Mouse (Mus musculus) hindbrain, embryonic 10.5 days (tissue): ENCODE results near the gene Zdhhc25. TPM values are rescaled to one million over a fixed set of nuclear protein-coding genes. Genes with fewer than 3 reads are reported as not detected.

Source experiments
- DNase-seq: peaks from one replicate; pipeline ENCODE4 v3.0.0-alpha.2; 2017; ENCODE audit warnings: low spot score
- H3K27ac ChIP-seq: fragments of 300-500 bp; sonication (generic); 2 replicates; pipeline ENCODE4 v1.5.1; 2016; ENCODE audit warnings: mild to moderate bottlenecking, moderate library complexity
- H3K27me3 ChIP-seq: fragments of 300-500 bp; sonication (generic); 2 replicates; pipeline ENCODE4 v1.6.1; 2016; ENCODE audit warnings: mild to moderate bottlenecking; ENCODE audit not compliant: poor library complexity, insufficient read depth, severe bottlenecking
- H3K36me3 ChIP-seq: fragments of 300-500 bp; sonication (generic); 2 replicates; pipeline ENCODE4 v1.6.1; 2016; ENCODE audit warnings: mild to moderate bottlenecking, moderate library complexity
- H3K4me1 ChIP-seq: fragments of 300-500 bp; sonication (generic); replicated peaks from 2 replicates; pipeline ENCODE4 v1.6.1; 2016; ENCODE audit warnings: mild to moderate bottlenecking
- H3K4me3 ChIP-seq: fragments of 300-500 bp; sonication (generic); 2 replicates; pipeline ENCODE4 v1.5.1; 2016; ENCODE audit warnings: mild to moderate bottlenecking, moderate library complexity
- H3K9me3 ChIP-seq: fragments of 300-500 bp; sonication (generic); 2 replicates; pipeline ENCODE4 v1.6.1; 2016; ENCODE audit warnings: mild to moderate bottlenecking, moderate library complexity
- WGBS: fragments of 180-500 bp; shearing (Covaris S2); methylation state at CpG from one replicate; pipeline ENCODE4 v1.1.7; 2016; 5-methylcytosine and 5-hydroxymethylcytosine counted together
- polyA plus RNA-seq: library from polyadenylated mRNA; unstranded; fragments of >200 nt; fragmentation: Nextera tagmentation; extraction: Ambion mirVana; gene quantifications from 2 replicates; pipeline ENCODE4 v1.2.1, GENCODE M21; 2016

Zdhhc25 gene
- polyA plus RNA-seq, 1 experiment from 2014 or later = not detected

- H3K27me3 ChIP-seq = no peaks in the 10 kb centered on the region
- DNase-seq = no peak
- no peak overlapping the region for H3K4me3 ChIP-seq
- 83% methylated on average over 5 of the region's 5 CpGs for WGBS
- no peaks in the 10 kb centered on the region for H3K4me1 ChIP-seq
- no peaks in the 10 kb centered on the region for H3K9me3 ChIP-seq
- H3K27ac ChIP-seq = no peak overlapping the region
- no peaks in the 10 kb centered on the region for H3K36me3 ChIP-seq
Observed at GRCm38 (mm10) chr15:88605415-88605785, 5.3 kb downstream of the Zdhhc25 start.

GRCm38 (mm10) chr15:88617125-88617524 is 17.0 kb downstream of the Zdhhc25 start:
- Histone ChIP-seq H3K4me1 (peaks cover 11% of the 10 kb centered on the region; the same call in 1 of the 2 replicates), H3K27me3 (no peaks in the 10 kb centered on the region), H3K36me3 (no peaks in the 10 kb centered on the region), H3K27ac (no peak overlapping the region), H3K9me3 (no peaks in the 10 kb centered on the region), H3K4me3 (no peak overlapping the region)
- WGBS = 93% methylated on average over 16 of the region's 16 CpGs
- DNase-seq = no peak

- 72% methylated on average over 17 of the region's 17 CpGs for WGBS
- H3K27me3 ChIP-seq = no peaks in the 10 kb centered on the region
- no peak overlapping the region for H3K27ac ChIP-seq
- no peaks in the 10 kb centered on the region for H3K36me3 ChIP-seq
- H3K4me1 ChIP-seq = peaks cover 3% of the 10 kb centered on the region; the same call in 1 of the 2 replicates
- peak; percentile 50 for DNase-seq
- H3K4me3 ChIP-seq = no peak overlapping the region
- no peaks in the 10 kb centered on the region for H3K9me3 ChIP-seq
Observed at GRCm38 (mm10) chr15:88618008-88618773, 18.1 kb downstream of the Zdhhc25 start.

GRCm38 (mm10) chr15:88620017-88620416 is 19.9 kb downstream of the Zdhhc25 start:
- Histone ChIP-seq H3K27ac (no peak overlapping the region), H3K27me3 (no peaks in the 10 kb centered on the region), H3K9me3 (no peaks in the 10 kb centered on the region; the same call in 1 of the 2 replicates), H3K4me3 (no peak overlapping the region), H3K36me3 (no peaks in the 10 kb centered on the region), H3K4me1 (no peaks in the 10 kb centered on the region)
- DNase-seq = no peak
- 87% methylated on average over 2 of the region's 2 CpGs for WGBS

GRCm38 (mm10) chr15:88623891-88624290 is 23.8 kb downstream of the Zdhhc25 start:
- DNase-seq = no peak
- H3K27me3 ChIP-seq = no peaks in the 10 kb centered on the region
- WGBS = 86% methylated on average over 2 of the region's 2 CpGs
- H3K4me3 ChIP-seq = no peak overlapping the region
- no peaks in the 10 kb centered on the region for H3K4me1 ChIP-seq
- no peaks in the 10 kb centered on the region for H3K36me3 ChIP-seq
- H3K27ac ChIP-seq = no peak overlapping the region
- H3K9me3 ChIP-seq = no peaks in the 10 kb centered on the region; the same call in 1 of the 2 replicates

- Histone ChIP-seq H3K9me3 (no peaks in the 10 kb centered on the region; the same call in 1 of the 2 replicates), H3K36me3 (no peaks in the 10 kb centered on the region), H3K4me3 (no peak overlapping the region), H3K27me3 (no peaks in the 10 kb centered on the region), H3K4me1 (no peaks in the 10 kb centered on the region), H3K27ac (no peak overlapping the region)
- DNase-seq = no peak
- 78% methylated on average over 6 of the region's 6 CpGs for WGBS
Observed at GRCm38 (mm10) chr15:88624874-88625277, 24.8 kb downstream of the Zdhhc25 start.

- H3K27me3 ChIP-seq = no peaks in the 10 kb centered on the region
- H3K4me1 ChIP-seq = no peaks in the 10 kb centered on the region
- 89% methylated on average over 3 of the region's 3 CpGs for WGBS
- H3K27ac ChIP-seq = no peak overlapping the region
- DNase-seq = no peak
- no peaks in the 10 kb centered on the region; the same call in 1 of the 2 replicates for H3K9me3 ChIP-seq
- no peaks in the 10 kb centered on the region for H3K36me3 ChIP-seq
- H3K4me3 ChIP-seq = no peak overlapping the region
Observed at GRCm38 (mm10) chr15:88625303-88626066, 25.4 kb downstream of the Zdhhc25 start.

GRCm38 (mm10) chr15:88626886-88627488 is 26.9 kb downstream of the Zdhhc25 start:
- H3K9me3 ChIP-seq = no peaks in the 10 kb centered on the region; the same call in 1 of the 2 replicates
- no peak for DNase-seq
- 89% methylated on average over 5 of the region's 5 CpGs for WGBS

GRCm38 (mm10) chr15:88628801-88629356 is 28.8 kb downstream of the Zdhhc25 start:
- WGBS = 83% methylated on average over 9 of the region's 9 CpGs
- H3K4me1 ChIP-seq = no peaks in the 10 kb centered on the region
- DNase-seq = no peak

More at GRCm38 (mm10) chr15:88626886-88627488, 26.9 kb downstream of the Zdhhc25 start:
- H3K4me1 ChIP-seq = no peaks in the 10 kb centered on the region
- no peaks in the 10 kb centered on the region for H3K36me3 ChIP-seq
- H3K27ac ChIP-seq = no peak overlapping the region
- no peak overlapping the region for H3K4me3 ChIP-seq
- H3K27me3 ChIP-seq = no peaks in the 10 kb centered on the region

GRCm38 (mm10) chr15:88635205-88635604 is 35.1 kb downstream of the Zdhhc25 start:
- Histone ChIP-seq H3K27me3 (no peaks in the 10 kb centered on the region), H3K9me3 (no peaks in the 10 kb centered on the region), H3K36me3 (no peaks in the 10 kb centered on the region), H3K4me3 (no peak overlapping the region), H3K4me1 (no peaks in the 10 kb centered on the region), H3K27ac (no peak overlapping the region)
- 81% methylated on average over 5 of the region's 5 CpGs for WGBS
- DNase-seq = no peak

More at GRCm38 (mm10) chr15:88628801-88629356, 28.8 kb downstream of the Zdhhc25 start:
- no peak overlapping the region for H3K27ac ChIP-seq
- H3K9me3 ChIP-seq = no peaks in the 10 kb centered on the region; the same call in 1 of the 2 replicates
- no peaks in the 10 kb centered on the region for H3K27me3 ChIP-seq
- H3K36me3 ChIP-seq = no peaks in the 10 kb centered on the region
- no peak overlapping the region for H3K4me3 ChIP-seq

GRCm38 (mm10) chr15:88651019-88651418 is 50.9 kb downstream of the Zdhhc25 start:
- Histone ChIP-seq H3K27ac (no peak overlapping the region), H3K4me3 (no peak overlapping the region), H3K4me1 (no peaks in the 10 kb centered on the region), H3K9me3 (no peaks in the 10 kb centered on the region), H3K27me3 (peaks cover 7% of the 10 kb centered on the region; the same call in 1 of the 2 replicates), H3K36me3 (no peaks in the 10 kb centered on the region)
- 26% methylated on average over 13 of the region's 13 CpGs for WGBS
- DNase-seq = peak; percentile 77
